Mouse (Mus musculus) liver, embryonic 13.5 days (tissue): ENCODE measurements around the gene Dph1. TPM values are rescaled to one million over a fixed set of nuclear protein-coding genes. Genes with fewer than 3 reads are reported as not detected.

Source experiments
- ATAC-seq: fragments of 200-750 bp; cut with Nextera tagmentation; 2 replicates; pipeline ENCODE4 v1.8.0; 2017; ENCODE audit warnings: low read depth, mild to moderate bottlenecking, moderate number of reproducible peaks, moderate library complexity
- DNase-seq: peaks from one replicate; pipeline ENCODE4 v3.0.0; 2022
- H3K27ac ChIP-seq: fragments of 300-500 bp; sonication (generic); 2 replicates; pipeline ENCODE4 v1.5.1; 2015; ENCODE audit warnings: moderate library complexity, mild to moderate bottlenecking, inconsistent platforms
- H3K27me3 ChIP-seq: fragments of 300-500 bp; sonication (generic); 2 replicates; pipeline ENCODE4 v1.6.1; 2015; ENCODE audit warnings: mild to moderate bottlenecking, inconsistent platforms
- H3K36me3 ChIP-seq: fragments of 300-500 bp; sonication (generic); 2 replicates; pipeline ENCODE4 v1.6.1; 2015; ENCODE audit warnings: mild to moderate bottlenecking, inconsistent platforms
- H3K4me1 ChIP-seq: fragments of 300-500 bp; sonication (generic); replicated peaks from 2 replicates; pipeline ENCODE4 v1.6.1; 2015; ENCODE audit warnings: inconsistent platforms
- H3K4me2 ChIP-seq: fragments of 300-500 bp; sonication (generic); 2 replicates; pipeline ENCODE4 v1.6.1; 2015; ENCODE audit warnings: inconsistent platforms, mild to moderate bottlenecking, moderate library complexity
- H3K4me3 ChIP-seq: fragments of 300-500 bp; sonication (generic); replicated peaks from 2 replicates; pipeline ENCODE4 v1.5.1; 2015; ENCODE audit warnings: mild to moderate bottlenecking, inconsistent platforms
- H3K9ac ChIP-seq: fragments of 300-500 bp; sonication (generic); 2 replicates; pipeline ENCODE4 v1.6.1; 2015; ENCODE audit warnings: mild to moderate bottlenecking, inconsistent platforms
- H3K9me3 ChIP-seq: fragments of 300-500 bp; sonication (generic); replicated peaks from 2 replicates; pipeline ENCODE4 v1.6.1; 2016; ENCODE audit warnings: inconsistent platforms
- WGBS: fragments of 180-500 bp; shearing (Covaris S2); methylation state at CpG from one replicate; pipeline ENCODE4 v1.1.7; 2015; ENCODE audit not compliant: insufficient replicate concordance; 5-methylcytosine and 5-hydroxymethylcytosine counted together
- polyA plus RNA-seq: library from polyadenylated mRNA; unstranded; fragments of >200 nt; fragmentation: Nextera tagmentation; extraction: Ambion mirVana; gene quantifications from 2 replicates; pipeline ENCODE4 v1.2.1, GENCODE M21; 2015

Gene Dph1
- polyA plus RNA-seq, 1 experiment from 2014 or later = 13.8 TPM

DNA sequence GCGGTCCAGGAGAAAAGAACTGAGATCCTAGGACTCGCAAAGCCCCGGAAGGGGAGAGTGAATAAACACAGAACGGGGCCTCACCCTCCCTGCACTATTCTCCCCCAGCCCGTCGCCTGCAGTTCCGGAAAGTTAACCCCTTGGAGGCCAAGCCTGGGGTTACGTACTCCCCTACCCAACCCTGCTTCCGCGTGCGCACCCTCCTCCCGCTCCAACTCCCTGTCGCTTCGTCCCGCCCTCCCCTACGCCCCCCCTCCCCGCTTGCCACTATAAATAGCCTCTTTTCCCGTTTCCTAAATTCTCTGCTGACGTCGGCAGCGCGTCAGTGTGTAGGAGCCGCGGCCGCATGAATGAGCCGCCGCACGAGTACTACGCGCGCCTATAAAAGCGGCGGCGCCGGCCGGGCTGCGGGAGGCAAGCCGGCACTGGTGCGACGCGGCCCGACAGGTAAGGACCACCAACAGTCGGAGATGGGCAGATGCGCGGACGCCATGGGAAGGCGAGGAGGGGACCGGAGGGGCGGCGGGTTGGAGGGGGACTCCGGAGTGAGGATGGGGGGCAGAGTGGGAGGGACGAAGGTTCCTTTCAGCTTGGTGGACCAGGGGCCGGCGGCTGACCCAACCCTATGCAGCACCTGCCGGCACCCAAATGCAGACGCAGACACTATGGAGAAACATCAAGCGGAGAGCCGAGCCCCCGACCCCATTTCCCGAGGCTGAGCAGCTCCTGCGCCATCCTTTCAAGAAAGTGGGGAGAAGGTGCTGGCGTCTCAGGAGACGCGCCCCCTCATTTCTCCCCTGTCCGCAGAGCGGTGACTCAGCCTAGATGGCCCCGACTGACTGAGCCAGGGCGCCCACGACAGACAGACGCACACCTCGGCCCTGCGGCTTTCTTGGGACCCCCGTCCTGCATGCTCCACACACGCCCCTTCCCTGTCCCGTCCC lies 18.6 kb downstream of the Dph1 start:
- 1% methylated on average over 75 of the region's 75 CpGs for WGBS
- Histone ChIP-seq H3K36me3 (peaks cover 13% of the 10 kb centered on the region), H3K9ac (peak overlapping the region; percentile 57; the same call in 1 of the 2 replicates), H3K4me2 (peak overlapping the region; percentile 92), H3K4me1 (peaks cover 69% of the 10 kb centered on the region), H3K27ac (no peak overlapping the region), H3K4me3 (peak overlapping the region; percentile 70), H3K27me3 (peaks cover 85% of the 10 kb centered on the region), H3K9me3 (no peaks in the 10 kb centered on the region)
- DNase-seq (no peak), ATAC-seq (no peak)

DNA sequence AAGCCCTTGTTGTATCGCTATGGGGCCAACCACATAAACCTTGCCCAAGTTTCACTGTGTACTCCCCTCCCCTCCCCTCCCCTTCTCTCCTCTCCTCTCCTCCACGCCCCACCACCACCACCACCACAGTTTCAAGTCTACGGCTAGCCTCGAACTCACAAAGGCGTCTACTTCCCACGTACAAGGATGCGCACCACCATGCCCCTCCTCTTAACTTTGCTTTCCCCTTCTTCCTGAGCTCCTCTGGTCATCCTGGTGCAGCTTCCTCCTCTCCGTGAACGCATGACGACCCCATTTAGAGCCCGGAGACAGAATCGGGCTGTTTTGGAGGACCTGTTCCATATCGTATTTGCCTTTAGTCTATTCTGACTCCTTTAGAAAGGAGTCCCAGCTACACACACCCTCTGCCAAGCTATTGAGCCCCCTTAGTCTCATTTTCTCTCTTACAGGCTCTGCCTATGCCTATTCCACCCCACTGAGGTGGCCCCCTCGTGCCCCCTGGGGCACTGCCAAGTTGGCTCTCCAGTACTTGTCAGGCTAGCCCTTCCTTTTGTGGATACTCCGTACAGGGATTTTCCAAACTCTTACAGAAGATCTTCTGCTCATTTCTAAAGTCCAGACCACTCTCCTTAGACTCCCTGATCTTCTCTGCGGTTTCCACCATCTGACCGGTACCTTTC lies 19.7 kb downstream of the Dph1 start:
- ATAC-seq = no peak
- Histone ChIP-seq H3K9me3 (no peaks in the 10 kb centered on the region), H3K4me3 (peak overlapping the region; percentile 70; the same call in 1 of the 2 replicates), H3K4me1 (peaks cover 78% of the 10 kb centered on the region), H3K27me3 (peaks cover 95% of the 10 kb centered on the region), H3K36me3 (peaks cover 3% of the 10 kb centered on the region; the same call in 1 of the 2 replicates), H3K27ac (no peak overlapping the region), H3K9ac (no peak overlapping the region), H3K4me2 (0 out of 2 replicates have a peak overlapping the region, but pooled peaks have one; percentile 92)
- WGBS = 6% methylated on average over 17 of the region's 17 CpGs
- no peak for DNase-seq

DNA sequence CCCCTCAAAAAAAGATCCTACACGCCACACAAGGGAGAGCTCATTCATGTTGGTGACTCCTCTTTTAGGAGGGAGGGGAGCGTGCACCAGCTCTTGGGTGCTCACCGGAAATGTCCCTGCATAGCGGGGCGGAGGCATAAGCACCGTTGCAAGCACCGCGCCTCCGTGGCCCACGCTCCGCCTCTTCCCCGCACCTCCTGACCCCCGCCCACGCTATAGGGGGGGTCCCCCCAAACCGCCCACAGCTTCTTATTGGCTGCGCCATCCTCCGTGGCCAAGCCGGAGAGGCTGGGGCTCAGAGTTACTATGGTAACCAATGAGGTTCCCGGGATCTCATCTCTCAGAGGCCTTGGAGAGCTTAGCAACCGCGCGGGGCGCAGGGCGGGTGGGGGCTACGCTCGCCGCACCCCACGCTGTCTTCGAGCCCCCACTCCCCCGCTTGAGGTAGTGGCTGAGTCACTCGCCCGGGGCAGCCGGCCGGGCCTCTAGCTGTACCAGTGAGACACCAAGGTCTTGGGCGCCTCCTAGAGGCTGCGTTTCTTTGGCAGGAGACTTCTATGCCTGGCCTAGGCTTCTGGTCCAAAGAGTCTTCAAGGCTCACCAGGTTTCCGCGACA lies 20.8 kb downstream of the Dph1 start:
- peak; percentile 47 for ATAC-seq
- no peak overlapping the region for H3K27ac ChIP-seq
- peak; percentile 74 for DNase-seq
- 1% methylated on average over 38 of the region's 38 CpGs for WGBS
- no peaks in the 10 kb centered on the region for H3K9me3 ChIP-seq
- peaks cover 89% of the 10 kb centered on the region for H3K4me1 ChIP-seq
- H3K4me3 ChIP-seq = peak overlapping the region; percentile 70
- 0 out of 2 replicates have a peak, but pooled peaks cover 4% of the 10 kb centered on the region for H3K36me3 ChIP-seq
- peak overlapping the region; percentile 82 for H3K4me2 ChIP-seq
- no peak overlapping the region for H3K9ac ChIP-seq
- peaks cover 97% of the 10 kb centered on the region for H3K27me3 ChIP-seq

DNA sequence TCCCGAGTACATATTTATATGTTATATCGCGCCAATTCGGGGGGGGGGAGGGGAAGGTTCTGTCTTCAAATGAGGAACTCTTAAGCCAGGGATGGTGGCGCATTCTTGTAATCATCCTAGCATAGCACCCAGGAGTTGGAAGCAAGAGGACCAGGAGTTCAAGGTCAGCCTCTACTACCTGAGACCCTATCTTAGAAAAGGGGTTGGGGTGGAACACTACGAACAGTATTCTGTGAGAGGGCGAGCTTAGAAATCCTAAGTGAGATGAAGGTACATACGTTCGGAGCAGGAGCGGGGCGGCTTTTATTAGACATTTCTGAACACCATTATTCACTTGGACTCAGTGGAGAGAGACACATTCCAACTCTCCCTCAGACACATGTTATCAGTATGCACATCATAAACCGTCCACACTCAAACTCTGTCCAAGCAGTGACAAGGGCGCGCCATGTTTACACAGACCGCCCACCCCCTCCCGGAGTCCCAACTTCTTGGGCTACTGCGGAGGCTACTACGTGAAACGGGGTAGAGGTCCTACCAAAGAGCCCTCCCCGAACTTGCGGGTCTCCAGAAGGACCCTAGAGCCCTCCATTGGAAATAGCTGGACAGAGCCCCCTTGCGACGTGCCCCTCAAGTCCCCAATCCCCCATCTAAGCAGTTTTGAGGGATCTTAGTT lies 21.5 kb downstream of the Dph1 start, which contains the start of gene Hic1:
Hic1 (minus strand) TSS at position 115 of the 676 bp plus-strand sequence.
- Histone ChIP-seq H3K36me3 (0 out of 2 replicates have a peak, but pooled peaks cover 4% of the 10 kb centered on the region), H3K9ac (peak within 1 kb of the TSS; percentile 56), H3K4me1 (peaks cover 96% of the 10 kb centered on the region), H3K4me2 (peak within 1 kb of the TSS; percentile 82), H3K27me3 (peaks cover 99% of the 10 kb centered on the region), H3K9me3 (no peaks in the 10 kb centered on the region), H3K27ac (no peak within 1 kb of the TSS; the same call in 1 of the 2 replicates), H3K4me3 (peak within 1 kb of the TSS; percentile 70)
- ATAC-seq = no peak
- DNase-seq = no peak
- 7% methylated on average over 23 of the region's 23 CpGs for WGBS

DNA sequence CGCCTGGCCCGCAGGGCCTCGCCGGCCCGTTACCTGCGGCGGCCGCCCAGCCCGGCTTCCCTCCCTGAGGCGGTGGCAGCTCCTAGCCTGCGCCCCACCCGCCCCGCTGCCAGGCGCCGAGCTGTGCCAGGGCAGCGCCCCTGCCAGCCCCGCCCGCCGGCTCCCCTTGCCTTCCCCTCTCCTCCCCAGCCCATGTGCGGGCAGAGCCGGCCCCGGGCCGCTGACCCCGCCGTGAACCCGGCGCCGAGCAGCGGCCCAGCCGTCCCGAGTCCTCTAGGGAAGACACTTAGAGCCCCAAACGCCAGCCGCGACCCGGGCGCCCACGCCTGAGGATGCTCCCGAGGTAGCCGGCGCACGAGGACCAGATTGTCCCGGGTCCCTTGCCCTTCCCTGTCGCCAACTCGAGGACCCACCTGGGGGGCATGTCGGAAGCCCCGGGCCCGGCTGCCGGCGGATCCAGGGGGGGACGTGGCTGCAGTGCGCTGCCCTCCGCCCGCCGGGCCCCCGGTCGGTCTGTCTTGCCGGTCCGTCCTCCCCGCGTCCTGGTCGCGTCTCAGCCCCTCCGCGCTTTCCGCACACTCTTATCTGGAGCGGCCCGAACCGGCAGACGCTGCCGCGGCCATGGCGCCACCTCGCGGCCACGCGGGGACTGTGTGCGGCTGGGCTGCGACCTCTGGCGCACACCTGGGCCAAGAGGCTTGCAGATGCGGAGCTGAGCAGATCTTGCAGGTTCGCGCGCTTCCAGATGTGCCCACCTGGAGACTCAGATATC lies 22.3 kb downstream of the Dph1 start:
- Histone ChIP-seq H3K4me2 (peak overlapping the region; percentile 82), H3K36me3 (0 out of 2 replicates have a peak, but pooled peaks cover 4% of the 10 kb centered on the region), H3K9ac (peak overlapping the region; percentile 56), H3K27ac (no peak overlapping the region; the same call in 1 of the 2 replicates), H3K27me3 (peaks cover 100% of the 10 kb centered on the region), H3K4me3 (peak overlapping the region; percentile 70), H3K4me1 (peaks cover 93% of the 10 kb centered on the region), H3K9me3 (no peaks in the 10 kb centered on the region)
- WGBS = under 1% methylated on average over 69 of the region's 83 CpGs
- ATAC-seq (no peak; the same call in 1 of the 2 replicates), DNase-seq (peak; percentile 68)

DNA sequence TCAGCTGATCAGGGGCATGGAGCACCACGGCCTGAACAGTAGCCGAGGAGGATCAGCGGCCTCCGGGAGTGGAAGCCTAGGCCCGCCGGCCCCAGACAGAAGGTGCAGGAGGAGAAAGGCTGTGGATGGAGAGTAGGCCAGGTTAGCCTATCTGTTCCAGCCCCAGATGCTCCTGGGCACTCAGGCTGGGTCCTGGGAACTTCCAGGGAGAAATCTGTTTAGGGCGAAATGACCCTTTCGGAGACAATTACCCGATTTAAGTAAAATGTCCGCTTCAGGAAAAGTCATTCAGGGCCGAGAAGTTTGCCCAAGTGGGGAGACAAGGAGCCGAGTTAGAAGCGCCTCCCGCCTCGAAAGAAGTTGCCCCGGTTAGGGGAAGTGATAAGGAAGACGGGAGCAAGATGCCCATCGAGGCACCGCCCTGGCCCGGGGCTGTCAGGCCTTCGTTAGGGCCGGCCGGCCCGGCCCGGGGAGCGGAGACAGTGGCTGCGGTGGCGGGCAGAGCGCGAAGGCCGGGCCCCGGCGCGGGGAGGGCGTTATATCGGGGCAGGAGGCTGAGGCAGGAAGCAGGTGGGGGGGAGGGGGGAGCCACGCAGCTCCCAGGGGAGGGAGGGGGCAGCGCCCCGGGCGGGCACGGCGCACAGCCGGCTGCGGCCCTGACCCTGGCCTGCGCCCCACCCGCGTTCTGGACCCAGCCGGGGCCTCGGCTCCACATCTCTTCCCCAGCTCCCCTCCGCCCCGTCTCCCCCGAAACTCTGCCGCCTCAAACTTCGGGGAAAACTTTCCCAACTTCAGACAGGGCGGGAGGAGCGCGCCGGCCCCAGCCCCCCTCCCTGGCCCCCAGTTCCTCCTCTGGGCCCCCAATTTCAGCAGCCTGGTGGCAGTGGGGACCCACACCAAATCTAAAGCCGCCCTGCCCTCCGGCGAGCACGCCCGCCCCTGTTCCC lies 23.1 kb downstream of the Dph1 start:
- peak overlapping the region; percentile 57 for H3K9ac ChIP-seq
- H3K36me3 ChIP-seq = peaks cover 8% of the 10 kb centered on the region
- no peak for ATAC-seq
- H3K4me1 ChIP-seq = peaks cover 84% of the 10 kb centered on the region
- H3K27ac ChIP-seq = no peak overlapping the region; the same call in 1 of the 2 replicates
- H3K9me3 ChIP-seq = no peaks in the 10 kb centered on the region
- H3K4me3 ChIP-seq = peak overlapping the region; percentile 70
- H3K27me3 ChIP-seq = peaks cover 94% of the 10 kb centered on the region
- peak overlapping the region; percentile 82 for H3K4me2 ChIP-seq
- 4% methylated on average over 54 of the region's 63 CpGs for WGBS
- no peak for DNase-seq

DNA sequence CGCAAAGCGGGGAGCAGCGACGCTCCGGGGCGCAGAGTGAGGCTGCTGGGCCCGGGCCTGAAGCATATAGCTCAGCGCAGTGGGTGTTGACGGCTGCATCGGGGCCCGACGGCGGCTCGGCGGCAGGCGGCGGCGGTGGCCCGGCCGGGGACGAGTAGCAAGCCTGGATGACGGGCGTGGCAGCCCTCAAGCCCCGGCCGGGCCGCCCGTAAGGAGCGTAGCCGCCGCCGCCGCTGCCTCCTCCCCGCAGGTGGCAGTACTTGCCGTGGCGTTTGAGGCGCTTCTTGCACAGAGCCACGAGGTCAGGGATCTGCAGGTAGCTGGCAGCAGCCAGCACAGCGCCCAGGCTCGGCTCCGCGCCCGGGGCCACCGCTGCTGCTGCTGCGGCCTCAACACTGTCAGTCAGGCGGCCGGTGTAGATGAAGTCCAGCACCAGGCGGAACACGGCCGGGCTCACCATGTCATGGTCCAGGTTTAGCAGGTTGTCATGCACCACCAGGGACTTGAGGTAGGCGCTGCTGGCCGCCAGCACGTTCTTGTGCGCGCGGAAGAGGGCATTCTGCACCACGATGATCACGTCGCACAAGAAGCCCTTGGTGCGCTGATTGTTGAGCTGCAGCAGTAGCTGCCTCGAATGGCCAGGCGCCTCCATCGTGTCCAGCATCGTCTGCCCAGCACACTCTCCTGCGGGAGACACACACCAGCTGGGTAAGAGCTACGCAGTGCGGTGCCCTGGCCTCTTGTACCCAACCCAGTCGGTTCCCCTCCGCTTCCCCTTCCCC lies 24.0 kb downstream of the Dph1 start:
- Histone ChIP-seq H3K9me3 (no peaks in the 10 kb centered on the region), H3K27me3 (peaks cover 85% of the 10 kb centered on the region), H3K36me3 (peaks cover 13% of the 10 kb centered on the region), H3K4me1 (peaks cover 76% of the 10 kb centered on the region), H3K27ac (no peak overlapping the region), H3K4me2 (peak overlapping the region; percentile 82), H3K9ac (peak overlapping the region; percentile 57), H3K4me3 (peak overlapping the region; percentile 70)
- DNase-seq (no peak), ATAC-seq (no peak)
- WGBS = 3% methylated on average over 68 of the region's 68 CpGs

DNA sequence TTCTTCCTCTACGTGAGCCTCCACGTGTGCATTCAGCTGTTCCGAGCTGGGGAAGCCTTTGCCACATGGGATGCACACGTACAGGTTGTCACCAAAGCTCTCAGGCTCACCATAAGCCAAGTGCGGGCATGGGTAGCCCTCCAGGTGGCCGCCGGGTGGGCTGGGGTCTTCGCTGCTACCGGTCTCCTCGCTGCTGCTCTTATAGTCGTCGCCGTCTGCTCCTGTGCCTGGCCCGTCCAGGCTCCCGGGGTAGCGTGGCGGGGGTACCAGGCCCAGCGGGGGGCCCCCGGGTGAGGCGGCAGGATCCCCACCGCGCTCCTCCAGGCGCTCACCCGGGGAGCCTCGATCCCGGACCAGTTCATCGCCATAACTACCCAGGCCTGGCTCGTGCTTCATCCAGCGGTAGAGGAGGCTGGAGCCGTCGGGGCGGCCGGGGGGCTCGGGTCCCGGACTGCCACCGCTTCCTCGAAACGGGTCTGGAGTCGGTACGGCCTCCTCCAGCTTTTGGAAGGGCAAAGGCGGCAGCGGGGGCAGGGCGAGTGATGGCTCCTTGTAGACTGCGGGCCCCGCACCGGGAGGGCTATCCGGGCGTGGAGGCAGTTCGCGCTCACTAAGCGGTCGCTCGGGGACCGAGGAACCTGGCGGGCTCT lies 24.7 kb downstream of the Dph1 start:
- DNase-seq (no peak), ATAC-seq (no peak)
- Histone ChIP-seq H3K9ac (peak overlapping the region; percentile 57), H3K36me3 (peaks cover 17% of the 10 kb centered on the region), H3K4me1 (peaks cover 69% of the 10 kb centered on the region), H3K4me3 (peak overlapping the region; percentile 70), H3K27me3 (peaks cover 78% of the 10 kb centered on the region), H3K4me2 (peak overlapping the region; percentile 82), H3K9me3 (no peaks in the 10 kb centered on the region), H3K27ac (no peak overlapping the region)
- WGBS = 8% methylated on average over 55 of the region's 55 CpGs
